Mouse (Mus musculus) heart, postnatal 4 days (tissue): ENCODE measurements around the gene Phc2. TPM values are rescaled to one million over a fixed set of nuclear protein-coding genes. Genes with fewer than 3 reads are reported as not detected.
"Not testable (repeated sequence)": the region's sequence is repeated elsewhere in the genome, so short reads cannot be mapped to it uniquely, and the experiment has no call there.

Source experiments
- DNase-seq: peaks from one replicate; pipeline ENCODE4 v3.0.0; 2021
- total RNA-seq, 2 experiments: library from RNA; stranded (reverse); gene quantifications; 2 replicates each; pipeline ENCODE4 v1.2.3; 2021

Phc2 gene
- 10 to 100 TPM; 69.1 to 72.5 TPM for total RNA-seq

- DNase-seq, result peak; percentile 92
Measured at GRCm38 (mm10) chr4:128654505-128655381, at the start of gene Phc2. Gene Phc2 (plus strand): TSS chr4:128654702.

- DNase-seq, result no peak
Measured at GRCm38 (mm10) chr4:128606586-128606985, 47.9 kb upstream of the Phc2 start.

- no peak for DNase-seq
Measured at GRCm38 (mm10) chr4:128607661-128608060, 46.8 kb upstream of the Phc2 start.

GRCm38 (mm10) chr4:128609276-128609924 lies 45.1 kb upstream of the Phc2 start:
- DNase-seq, result no peak

GRCm38 (mm10) chr4:128609925-128610402 lies 44.5 kb upstream of the Phc2 start, which contains the start of gene Zscan20:
Gene Zscan20 (minus strand): TSS chr4:128610098.
- DNase-seq, result peak; percentile 94

GRCm38 (mm10) chr4:128610706-128611105 lies 43.8 kb upstream of the Phc2 start:
- no peak for DNase-seq

- DNase-seq, result not testable (repeated sequence)
Measured at GRCm38 (mm10) chr4:128611726-128612125, 42.8 kb upstream of the Phc2 start.

- DNase-seq, result peak; percentile 46
Measured at GRCm38 (mm10) chr4:128613326-128613725, 41.2 kb upstream of the Phc2 start.

GRCm38 (mm10) chr4:128615761-128616160 lies 38.7 kb upstream of the Phc2 start:
- DNase-seq, result no peak

GRCm38 (mm10) chr4:128617363-128618120 lies 37.0 kb upstream of the Phc2 start:
- no peak for DNase-seq

- no peak for DNase-seq
Measured at GRCm38 (mm10) chr4:128618246-128618911, 36.1 kb upstream of the Phc2 start, which contains the start of gene Tlr12. Gene Tlr12 (minus strand): TSS chr4:128618619.

GRCm38 (mm10) chr4:128618963-128619362 lies 35.5 kb upstream of the Phc2 start:
- no peak for DNase-seq

GRCm38 (mm10) chr4:128620572-128620971 lies 33.9 kb upstream of the Phc2 start:
- no peak for DNase-seq

GRCm38 (mm10) chr4:128621109-128621508 lies 33.4 kb upstream of the Phc2 start:
- DNase-seq, result no peak

GRCm38 (mm10) chr4:128635451-128635850 lies 19.1 kb upstream of the Phc2 start:
- no peak for DNase-seq

- DNase-seq, result no peak
Measured at GRCm38 (mm10) chr4:128635894-128636585, 18.5 kb upstream of the Phc2 start.

GRCm38 (mm10) chr4:128637250-128637649 lies 17.3 kb upstream of the Phc2 start:
- DNase-seq, result peak; percentile 23

- DNase-seq, result no peak
Measured at GRCm38 (mm10) chr4:128638265-128638923, 16.1 kb upstream of the Phc2 start.

GRCm38 (mm10) chr4:128641766-128642717 lies 12.5 kb upstream of the Phc2 start:
- no peak for DNase-seq

GRCm38 (mm10) chr4:128645896-128646295 lies 8.6 kb upstream of the Phc2 start:
- DNase-seq, result no peak
